Mouse (Mus musculus) forebrain, embryonic 10.5 days (tissue): ENCODE data around the gene Olfr1329. TPM values are rescaled to one million over a fixed set of nuclear protein-coding genes. Genes with fewer than 3 reads are reported as not detected.
"Not testable (repeated sequence)": the region's sequence is repeated elsewhere in the genome, so short reads cannot be mapped to it uniquely, and the experiment has no call there.

Experiments used
- DNase-seq: peaks from one replicate; pipeline ENCODE4 v3.0.0-alpha.2; 2017; ENCODE audit warnings: low spot score; ENCODE audit errors: extremely low spot score
- H3K27ac ChIP-seq: fragments of 300-500 bp; sonication (generic); 2 replicates; pipeline ENCODE4 v1.5.1; 2016; ENCODE audit warnings: mild to moderate bottlenecking
- H3K27me3 ChIP-seq: fragments of 300-500 bp; sonication (generic); 2 replicates; pipeline ENCODE4 v1.6.1; 2016; ENCODE audit warnings: mild to moderate bottlenecking; ENCODE audit not compliant: poor library complexity, severe bottlenecking
- H3K36me3 ChIP-seq: fragments of 300-500 bp; sonication (generic); replicated peaks from 2 replicates; pipeline ENCODE4 v1.6.1; 2016; ENCODE audit warnings: mild to moderate bottlenecking, moderate library complexity
- H3K4me1 ChIP-seq: fragments of 300-500 bp; sonication (generic); 2 replicates; pipeline ENCODE4 v1.6.1; 2016
- H3K4me3 ChIP-seq: fragments of 300-500 bp; sonication (generic); 2 replicates; pipeline ENCODE4 v1.5.1; 2016; ENCODE audit warnings: mild to moderate bottlenecking, moderate library complexity
- H3K9me3 ChIP-seq: fragments of 300-500 bp; sonication (generic); 2 replicates; pipeline ENCODE4 v1.6.1; 2016; ENCODE audit warnings: mild to moderate bottlenecking, moderate library complexity
- WGBS: fragments of 180-500 bp; shearing (Covaris S2); methylation state at CpG from one replicate; pipeline ENCODE4 v1.1.7; 2016; 5-methylcytosine and 5-hydroxymethylcytosine counted together
- polyA plus RNA-seq: library from polyadenylated mRNA; unstranded; fragments of >200 nt; fragmentation: Nextera tagmentation; extraction: Ambion mirVana; gene quantifications from 2 replicates; pipeline ENCODE4 v1.2.1, GENCODE M21; 2016

Olfr1329 gene
- not detected in 2 replicates for polyA plus RNA-seq

- H3K4me3 ChIP-seq, H3K27me3 ChIP-seq, H3K36me3 ChIP-seq, H3K4me1 ChIP-seq, DNase-seq, H3K9me3 ChIP-seq, H3K27ac ChIP-seq: not testable (repeated sequence)
- 57% methylated on average over 2 of the region's 2 CpGs for WGBS
Observed at GRCm38 (mm10) chr4:118917365-118917764, at the start of gene Olfr1329. Olfr1329 (minus strand) TSS chr4:118917465.

GRCm38 (mm10) chr4:118961141-118961628 lies 43.9 kb upstream of the Olfr1329 start, which contains the start of gene Lao1:
Lao1 (plus strand) TSS chr4:118961578.
- Histone ChIP-seq H3K27ac (no peak within 1 kb of the TSS), H3K4me3 (no peak within 1 kb of the TSS), H3K9me3 (no peaks in the 10 kb centered on the region), H3K36me3 (no peaks in the 10 kb centered on the region), H3K4me1 (no peaks in the 10 kb centered on the region), H3K27me3 (no peaks in the 10 kb centered on the region)
- no peak for DNase-seq
- WGBS = 90% methylated on average over 2 of the region's 2 CpGs

GRCm38 (mm10) chr4:118958812-118959211 lies 41.5 kb upstream of the Olfr1329 start:
- no peaks in the 10 kb centered on the region for H3K27me3 ChIP-seq
- no peak for DNase-seq
- H3K4me1 ChIP-seq = no peaks in the 10 kb centered on the region
- WGBS = 91% methylated on average over 7 of the region's 7 CpGs
- no peaks in the 10 kb centered on the region for H3K9me3 ChIP-seq
- no peaks in the 10 kb centered on the region for H3K36me3 ChIP-seq
- H3K27ac ChIP-seq = no peak overlapping the region
- H3K4me3 ChIP-seq = no peak overlapping the region

GRCm38 (mm10) chr4:118938512-118938911 lies 21.2 kb upstream of the Olfr1329 start, which contains the start of gene Olfr1328:
Olfr1328 (minus strand) TSS chr4:118938612.
- Histone ChIP-seq H3K4me3 (no peak within 1 kb of the TSS), H3K27ac (no peak within 1 kb of the TSS), H3K27me3 (no peaks in the 10 kb centered on the region), H3K36me3 (no peaks in the 10 kb centered on the region), H3K4me1 (no peaks in the 10 kb centered on the region), H3K9me3 (no peaks in the 10 kb centered on the region)
- no peak for DNase-seq
- 78% methylated on average over 2 of the region's 2 CpGs for WGBS

- not testable (repeated sequence) for H3K4me3 ChIP-seq, H3K27ac ChIP-seq, H3K36me3 ChIP-seq, H3K9me3 ChIP-seq, DNase-seq, H3K27me3 ChIP-seq, H3K4me1 ChIP-seq
- 73% methylated on average over 3 of the region's 3 CpGs for WGBS
Observed at GRCm38 (mm10) chr4:118931326-118931725, 14.1 kb upstream of the Olfr1329 start.

GRCm38 (mm10) chr4:118901981-118902380 lies 15.3 kb downstream of the Olfr1329 start:
- H3K27ac ChIP-seq = no peak overlapping the region
- no peaks in the 10 kb centered on the region for H3K9me3 ChIP-seq
- no peak for DNase-seq
- H3K36me3 ChIP-seq = no peaks in the 10 kb centered on the region
- no peaks in the 10 kb centered on the region for H3K4me1 ChIP-seq
- H3K27me3 ChIP-seq = no peaks in the 10 kb centered on the region
- H3K4me3 ChIP-seq = no peak overlapping the region
- WGBS = 77% methylated on average over 2 of the region's 2 CpGs

- Histone ChIP-seq H3K36me3 (no peaks in the 10 kb centered on the region), H3K4me3 (no peak within 1 kb of the TSS), H3K9me3 (no peaks in the 10 kb centered on the region), H3K27ac (no peak within 1 kb of the TSS), H3K4me1 (no peaks in the 10 kb centered on the region), H3K27me3 (no peaks in the 10 kb centered on the region)
- 88% methylated on average over 1 of the region's 1 CpGs for WGBS
- no peak for DNase-seq
Observed at GRCm38 (mm10) chr4:118888297-118888696, 29.0 kb downstream of the Olfr1329 start, which contains the start of gene Olfr1330. Olfr1330 (plus strand) TSS chr4:118888597.

- H3K27ac ChIP-seq = no peak overlapping the region
- no peaks in the 10 kb centered on the region for H3K4me1 ChIP-seq
- H3K27me3 ChIP-seq = no peaks in the 10 kb centered on the region
- H3K4me3 ChIP-seq = no peak overlapping the region
- no peaks in the 10 kb centered on the region for H3K36me3 ChIP-seq
- no peaks in the 10 kb centered on the region for H3K9me3 ChIP-seq
- no peak for DNase-seq
Observed at GRCm38 (mm10) chr4:118867566-118867965, 49.7 kb downstream of the Olfr1329 start.

Other genes with a start within 250 kb of the Olfr1329 start
- not detected in 2 replicates for gene Olfr1342, start 224.7 kb downstream of the Olfr1329 start, polyA plus RNA-seq
- not detected in 2 replicates for gene Olfr1341, start 213.9 kb downstream of the Olfr1329 start, polyA plus RNA-seq
- not detected in 2 replicates for gene Olfr1340, start 197.3 kb downstream of the Olfr1329 start, polyA plus RNA-seq
- not detected in 2 replicates for gene Olfr1339, start 185.3 kb downstream of the Olfr1329 start, polyA plus RNA-seq
- not detected in 2 replicates for gene Olfr1338, start 158.7 kb downstream of the Olfr1329 start, polyA plus RNA-seq
- not detected in 2 replicates for gene Olfr1337, start 134.9 kb downstream of the Olfr1329 start, polyA plus RNA-seq
- gene Olfr1335, start 107.5 kb downstream of the Olfr1329 start, polyA plus RNA-seq = not detected in 2 replicates
- gene Olfr1333, start 81.2 kb downstream of the Olfr1329 start, polyA plus RNA-seq = not detected in 2 replicates
- gene Olfr1331, start 52.8 kb downstream of the Olfr1329 start, polyA plus RNA-seq = not detected in 2 replicates
- not detected in 2 replicates for gene Olfr1330, start 28.9 kb downstream of the Olfr1329 start, polyA plus RNA-seq
- gene Olfr1328, start 21.1 kb upstream of the Olfr1329 start, polyA plus RNA-seq = not detected in 2 replicates
- gene Lao1, start 44.1 kb upstream of the Olfr1329 start, polyA plus RNA-seq = not detected in 2 replicates
- gene Slc2a1, start 191.2 kb upstream of the Olfr1329 start, polyA plus RNA-seq = 204 and 222 TPM in 2 replicates